Mouse (Mus musculus) lung, postnatal 0 days (tissue): Measurements from ENCODE around the gene Nrbf2.

Experiments
- CTCF ChIP-seq: IDR thresholded peaks from 2 replicates; pipeline ENCODE4 v1.5.1; 2016; ENCODE audit warnings: antibody characterized with exemption, mild to moderate bottlenecking
- EP300 ChIP-seq: IDR thresholded peaks from 2 replicates; pipeline ENCODE4 v1.6.1; 2016; ENCODE audit warnings: antibody characterized with exemption, mild to moderate bottlenecking, control low read depth

GRCm38 (mm10) chr10:67223942-67224341 lies 61.2 kb downstream of the Nrbf2 start:
- TF ChIP-seq EP300 (no peak), CTCF (no peak)
